Mouse (Mus musculus) cerebellum, adult 2 months (tissue): ENCODE results near the gene Tcf12. TPM values are rescaled to one million over a fixed set of nuclear protein-coding genes. Genes with fewer than 3 reads are reported as not detected.

Experiments
- DNase-seq, 2 experiments: peaks; one replicate each; pipeline ENCODE4 v3.0.0; 2021
- H3K27ac ChIP-seq: fragments of 200-500 bp; 2 replicates; pipeline ENCODE4 v1.5.1; 2012; ENCODE audit warnings: low read length, control low read depth, inconsistent platforms; ENCODE audit not compliant: insufficient read depth
- H3K27me3 ChIP-seq: fragments of 200-500 bp; 2 replicates; pipeline ENCODE4 v1.6.1; 2012; ENCODE audit warnings: inconsistent platforms, mild to moderate bottlenecking, low read length, moderate library complexity; ENCODE audit not compliant: control insufficient read depth, insufficient read depth
- H3K4me1 ChIP-seq: fragments of 200-500 bp; 2 replicates; pipeline ENCODE4 v1.6.1; 2011; ENCODE audit warnings: low read length; ENCODE audit not compliant: control insufficient read depth, insufficient read depth
- H3K4me3 ChIP-seq: fragments of 200-500 bp; replicated peaks from 2 replicates; pipeline ENCODE3; 2011; ENCODE audit warnings: mild to moderate bottlenecking, low read depth, low read length, control low read depth; ENCODE audit not compliant: insufficient read depth
- CTCF ChIP-seq: fragments of 200-500 bp; IDR thresholded peaks from 2 replicates; pipeline ENCODE4 v1.5.1; 2011; ENCODE audit warnings: low read depth, mild to moderate bottlenecking, control low read depth, low read length, moderate library complexity, borderline replicate concordance; ENCODE audit not compliant: insufficient read depth
- POLR2A ChIP-seq: fragments of 200-500 bp; IDR thresholded peaks from 2 replicates; pipeline ENCODE4 v1.6.1; 2011; ENCODE audit warnings: low read length, control low read depth, borderline replicate concordance; ENCODE audit not compliant: insufficient read depth
- WGBS: fragments of 180-500 bp; shearing (Covaris S2); methylation state at CpG from one replicate; pipeline ENCODE4 v1.1.7; 2018; 5-methylcytosine and 5-hydroxymethylcytosine counted together
- polyA plus RNA-seq: library from polyadenylated mRNA; depleted of rRNA; stranded (reverse); fragments of >200 nt; gene quantifications from 2 replicates; pipeline ENCODE4 v1.2.3, GENCODE M21; 2012

The Tcf12 gene
- polyA plus RNA-seq, 1 experiment, result 53.0 TPM

GRCm38 (mm10) chr9:71951341-71951740, 160.3 kb downstream of the Tcf12 start:
- no peak for DNase-seq
- Histone ChIP-seq H3K27ac (no peak overlapping the region), H3K4me1 (peaks cover 6% of the 10 kb centered on the region), H3K4me3 (no peak overlapping the region), H3K27me3 (no peaks in the 10 kb centered on the region)
- 92% methylated on average over 4 of the region's 4 CpGs for WGBS
- no peak for TF ChIP-seq POLR2A
- no peak for TF ChIP-seq CTCF

- TF ChIP-seq CTCF, result no peak
- no peak for TF ChIP-seq POLR2A
- Histone ChIP-seq H3K4me1 (no peaks in the 10 kb centered on the region), H3K27me3 (no peaks in the 10 kb centered on the region), H3K4me3 (no peak overlapping the region), H3K27ac (no peak overlapping the region)
- DNase-seq, result no peak
- WGBS, result 95% methylated on average over 4 of the region's 4 CpGs
Measured at GRCm38 (mm10) chr9:71944801-71945200, 166.9 kb downstream of the Tcf12 start.

- no peak for DNase-seq
- Histone ChIP-seq H3K4me1 (no peaks in the 10 kb centered on the region), H3K27me3 (no peaks in the 10 kb centered on the region), H3K27ac (no peak overlapping the region), H3K4me3 (no peak overlapping the region)
- TF ChIP-seq CTCF (no peak), POLR2A (no peak)
Measured at GRCm38 (mm10) chr9:71942424-71942823, 169.2 kb downstream of the Tcf12 start.

GRCm38 (mm10) chr9:71940016-71940415, 171.7 kb downstream of the Tcf12 start:
- no peak overlapping the region for H3K27ac ChIP-seq
- TF ChIP-seq CTCF (no peak), POLR2A (no peak)
- no peak for DNase-seq
- H3K27me3 ChIP-seq, result no peaks in the 10 kb centered on the region
- H3K4me3 ChIP-seq, result no peak overlapping the region
- H3K4me1 ChIP-seq, result no peaks in the 10 kb centered on the region

DNA sequence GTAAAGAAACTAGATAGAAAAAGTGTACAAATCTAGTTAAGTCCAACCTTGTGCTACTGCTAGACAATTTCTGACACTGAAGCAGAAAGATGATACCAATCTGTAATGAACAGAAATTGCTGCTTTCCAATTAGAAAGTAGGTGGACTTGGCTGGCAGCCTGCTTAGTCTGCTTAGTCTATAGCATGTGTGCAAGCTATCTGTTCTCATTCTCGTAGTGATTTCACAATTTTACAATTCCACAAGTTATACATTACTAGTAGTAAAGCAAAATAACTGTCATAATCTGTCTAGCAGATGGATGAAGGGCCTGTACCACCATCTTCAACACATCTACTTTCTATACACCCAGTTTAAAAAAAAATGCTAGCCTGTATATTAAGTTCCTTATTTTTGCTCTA, 175.5 kb downstream of the Tcf12 start:
- H3K4me3 ChIP-seq, result no peak overlapping the region
- TF ChIP-seq POLR2A, result no peak
- H3K4me1 ChIP-seq, result no peaks in the 10 kb centered on the region
- WGBS, result 64% methylated on average over 1 of the region's 1 CpGs
- DNase-seq, result no peak
- H3K27ac ChIP-seq, result no peak overlapping the region
- H3K27me3 ChIP-seq, result no peaks in the 10 kb centered on the region

DNA sequence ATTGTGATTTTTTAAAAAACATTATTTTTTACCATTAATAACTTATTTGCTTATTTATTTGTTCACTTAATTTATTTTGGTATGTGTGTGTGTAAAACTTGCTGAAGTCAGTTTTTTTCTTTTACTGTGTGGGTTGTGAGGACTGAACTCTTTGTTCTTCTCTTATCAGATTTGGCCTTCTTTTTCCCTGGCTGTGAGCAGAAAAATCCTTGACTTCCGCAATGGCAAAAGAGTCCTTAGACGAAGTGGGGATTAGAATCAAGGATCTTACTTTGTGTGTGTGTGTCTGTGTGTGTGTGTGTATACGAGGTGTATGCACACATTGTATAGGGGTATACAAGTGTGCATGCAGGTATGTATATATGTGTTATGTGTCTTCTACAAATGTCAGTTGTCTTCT, 176.8 kb downstream of the Tcf12 start:
- no peaks in the 10 kb centered on the region for H3K27me3 ChIP-seq
- no peak overlapping the region for H3K27ac ChIP-seq
- no peak for DNase-seq
- 89% methylated on average over 3 of the region's 3 CpGs for WGBS
- no peak for TF ChIP-seq CTCF
- no peak for TF ChIP-seq POLR2A
- H3K4me3 ChIP-seq, result no peak overlapping the region
- no peaks in the 10 kb centered on the region for H3K4me1 ChIP-seq

GRCm38 (mm10) chr9:71931965-71932364, 179.7 kb downstream of the Tcf12 start:
- TF ChIP-seq CTCF (no peak), POLR2A (no peak)
- no peak for DNase-seq
- H3K27me3 ChIP-seq, result no peaks in the 10 kb centered on the region

GRCm38 (mm10) chr9:71931358-71931715, 180.3 kb downstream of the Tcf12 start:
- no peak overlapping the region for H3K27ac ChIP-seq
- 62% methylated on average over 8 of the region's 8 CpGs for WGBS
- TF ChIP-seq POLR2A, result no peak
- no peak for TF ChIP-seq CTCF

More at GRCm38 (mm10) chr9:71931965-71932364, 179.7 kb downstream of the Tcf12 start:
- Histone ChIP-seq H3K27ac (no peak overlapping the region), H3K4me3 (no peak overlapping the region), H3K4me1 (no peaks in the 10 kb centered on the region)

More at GRCm38 (mm10) chr9:71931358-71931715, 180.3 kb downstream of the Tcf12 start:
- Histone ChIP-seq H3K4me1 (no peaks in the 10 kb centered on the region), H3K27me3 (no peaks in the 10 kb centered on the region), H3K4me3 (no peak overlapping the region)
- DNase-seq, result no peak
